Mouse (Mus musculus) cortical plate, adult 2 months (tissue): Measurements from ENCODE around the gene Cldn2.

Experiments used
- CTCF ChIP-seq: fragments of 200-500 bp; IDR thresholded peaks from 2 replicates; pipeline ENCODE4 v1.5.1; 2011; ENCODE audit warnings: mild to moderate bottlenecking, control low read depth, low read length; ENCODE audit not compliant: insufficient read depth; ENCODE audit errors: extremely low read depth
- POLR2A ChIP-seq: fragments of 200-500 bp; IDR thresholded peaks from 2 replicates; pipeline ENCODE4 v1.6.1; 2011; ENCODE audit warnings: mild to moderate bottlenecking, low read length, control low read depth; ENCODE audit not compliant: insufficient read depth; ENCODE audit errors: extremely low read depth

DNA sequence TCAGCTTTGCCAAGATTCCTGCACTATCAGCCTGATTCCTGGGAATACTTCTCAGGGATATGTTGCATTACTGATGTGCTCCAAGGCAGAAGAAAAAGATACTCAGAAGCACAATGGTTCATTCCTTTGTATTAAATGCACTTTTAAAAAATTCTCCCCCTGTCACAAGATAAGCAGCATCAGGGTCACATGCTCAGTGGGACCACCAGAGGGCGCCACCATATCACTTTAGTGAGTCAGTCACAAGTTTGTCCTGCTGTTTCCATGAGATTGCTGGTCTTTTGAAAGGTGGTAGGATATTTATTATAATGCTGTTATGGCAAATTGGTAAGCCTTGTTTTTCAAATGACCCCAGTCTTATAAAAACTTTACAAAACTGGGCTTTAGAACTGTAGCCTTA, 48.8 kb upstream of the Cldn2 start:
- peak; percentile 45; the same call in 1 of the 2 replicates for TF ChIP-seq CTCF
- no peak for TF ChIP-seq POLR2A
